Mouse (Mus musculus) E14TG2a.4 (cell line): ENCODE results near the gene Kdm3a.

Experiments
- CTCF ChIP-seq: conservative IDR thresholded peaks from 2 replicates; pipeline ENCODE4 v1.5.1; 2014; ENCODE audit warnings: low read length
- POU5F1 ChIP-seq: IDR thresholded peaks from 2 replicates; pipeline ENCODE4 v1.6.1; 2014; ENCODE audit warnings: low read length, borderline replicate concordance

DNA sequence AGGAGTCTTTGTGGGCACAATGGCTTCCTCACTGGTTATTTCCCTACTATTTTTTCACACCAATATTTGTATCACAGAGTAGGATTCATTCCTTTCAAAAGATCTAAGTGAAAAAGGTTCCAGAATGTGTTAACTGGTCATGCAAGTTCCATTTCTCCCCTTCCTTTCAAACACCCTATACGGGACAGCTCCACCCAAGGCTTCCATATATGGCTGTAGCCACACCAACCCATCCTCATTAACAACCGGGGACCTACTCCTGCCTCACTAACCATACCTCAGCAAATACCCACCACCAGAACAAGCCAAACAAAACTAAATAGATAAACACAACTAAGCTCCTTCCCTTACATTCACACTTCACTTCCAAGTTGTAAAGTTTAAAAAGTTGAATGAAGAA lies 1.6 kb downstream of the Kdm3a start:
- TF ChIP-seq CTCF (no peak), POU5F1 (no peak)
